Mouse (Mus musculus): ENCODE measurements around the gene Ndfip2.

Ndfip2 gene

GRCm38 (mm10) chr14:105258379-105259034 is at the start of gene Ndfip2:
Gene Ndfip2 (plus strand): TSS chr14:105258573.
- DNase-seq (ENCODE audit: low read depth), result peak; percentile 35

GRCm38 (mm10) chr14:105219525-105220376 is 38.6 kb upstream of the Ndfip2 start:
- DNase-seq (ENCODE audit: low read depth), result no peak

GRCm38 (mm10) chr14:105222240-105222639 is 36.1 kb upstream of the Ndfip2 start:
- no peak for DNase-seq (ENCODE audit: low read depth)

- DNase-seq (ENCODE audit: low read depth), result no peak
Measured at GRCm38 (mm10) chr14:105225790-105226189, 32.6 kb upstream of the Ndfip2 start.

- no peak for DNase-seq (ENCODE audit: low read depth)
Measured at GRCm38 (mm10) chr14:105232421-105232820, 26.0 kb upstream of the Ndfip2 start.

- DNase-seq (ENCODE audit: low read depth), result no peak
Measured at GRCm38 (mm10) chr14:105236596-105236995, 21.8 kb upstream of the Ndfip2 start.

- no peak for DNase-seq (ENCODE audit: low read depth)
Measured at GRCm38 (mm10) chr14:105237736-105238135, 20.6 kb upstream of the Ndfip2 start.

- no peak for DNase-seq (ENCODE audit: low read depth)
Measured at GRCm38 (mm10) chr14:105238450-105239038, 19.8 kb upstream of the Ndfip2 start.

- DNase-seq (ENCODE audit: low read depth), result no peak
Measured at GRCm38 (mm10) chr14:105240120-105240519, 18.3 kb upstream of the Ndfip2 start.

GRCm38 (mm10) chr14:105243805-105244443 is 14.4 kb upstream of the Ndfip2 start:
- no peak for DNase-seq (ENCODE audit: low read depth)

- DNase-seq (ENCODE audit: low read depth), result no peak
Measured at GRCm38 (mm10) chr14:105251038-105251437, 7.3 kb upstream of the Ndfip2 start.

- no peak for DNase-seq (ENCODE audit: low read depth)
Measured at GRCm38 (mm10) chr14:105253304-105253703, 5.1 kb upstream of the Ndfip2 start.

GRCm38 (mm10) chr14:105254401-105254800 is 4.0 kb upstream of the Ndfip2 start:
- no peak for DNase-seq (ENCODE audit: low read depth)

- DNase-seq (ENCODE audit: low read depth), result peak; percentile 43
Measured at GRCm38 (mm10) chr14:105255620-105256019, 2.8 kb upstream of the Ndfip2 start.

- DNase-seq (ENCODE audit: low read depth), result no peak
Measured at GRCm38 (mm10) chr14:105259035-105259880, 885 bp downstream of the Ndfip2 start.

GRCm38 (mm10) chr14:105262923-105263322 is 4.5 kb downstream of the Ndfip2 start:
- DNase-seq (ENCODE audit: low read depth), result no peak

- DNase-seq (ENCODE audit: low read depth), result no peak
Measured at GRCm38 (mm10) chr14:105267095-105267494, 8.7 kb downstream of the Ndfip2 start.

GRCm38 (mm10) chr14:105272030-105272429 is 13.7 kb downstream of the Ndfip2 start:
- DNase-seq (ENCODE audit: low read depth), result no peak

- DNase-seq (ENCODE audit: low read depth), result no peak
Measured at GRCm38 (mm10) chr14:105272539-105272938, 14.2 kb downstream of the Ndfip2 start.

- no peak for DNase-seq (ENCODE audit: low read depth)
Measured at GRCm38 (mm10) chr14:105275196-105275595, 16.8 kb downstream of the Ndfip2 start.

GRCm38 (mm10) chr14:105277277-105277676 is 18.9 kb downstream of the Ndfip2 start:
- DNase-seq (ENCODE audit: low read depth), result no peak

Data from fibroblast of lung, adult 2 months (primary cell).